Mouse (Mus musculus) hindbrain, embryonic 16.5 days (tissue): ENCODE measurements around the gene Smtnl1. TPM values are rescaled to one million over a fixed set of nuclear protein-coding genes. Genes with fewer than 3 reads are reported as not detected.

Source experiments
- ATAC-seq: fragments of 200-750 bp; cut with Nextera tagmentation; 2 replicates; pipeline ENCODE4 v1.8.0; 2017; ENCODE audit warnings: moderate TSS enrichment, moderate library complexity
- H3K27ac ChIP-seq: fragments of 300-500 bp; sonication (generic); 2 replicates; pipeline ENCODE4 v1.5.1; 2014; ENCODE audit warnings: low read depth, mild to moderate bottlenecking, control low read depth, low read length, moderate library complexity
- H3K27me3 ChIP-seq: fragments of 300-500 bp; sonication (generic); replicated peaks from 2 replicates; pipeline ENCODE4 v1.6.1; 2014; ENCODE audit warnings: low read length; ENCODE audit not compliant: control insufficient read depth, insufficient read depth
- H3K36me3 ChIP-seq: fragments of 300-500 bp; sonication (generic); 2 replicates; pipeline ENCODE4 v1.6.1; 2014; ENCODE audit warnings: mild to moderate bottlenecking, low read length, moderate library complexity, mixed read lengths; ENCODE audit not compliant: control insufficient read depth, insufficient read depth
- H3K4me1 ChIP-seq: fragments of 300-500 bp; sonication (generic); 2 replicates; pipeline ENCODE4 v1.6.1; 2014; ENCODE audit warnings: low read depth, low read length; ENCODE audit not compliant: control insufficient read depth, insufficient read depth
- H3K4me2 ChIP-seq: fragments of 300-500 bp; sonication (generic); 2 replicates; pipeline ENCODE4 v1.6.1; 2014; ENCODE audit warnings: mild to moderate bottlenecking, low read length, control low read depth, moderate library complexity
- H3K4me3 ChIP-seq: fragments of 300-500 bp; sonication (generic); 2 replicates; pipeline ENCODE4 v1.5.1; 2014; ENCODE audit warnings: mild to moderate bottlenecking, low read length, control low read depth, moderate library complexity
- H3K9ac ChIP-seq: fragments of 300-500 bp; sonication (generic); 2 replicates; pipeline ENCODE4 v1.6.1; 2014; ENCODE audit warnings: low read depth, mild to moderate bottlenecking, control low read depth, low read length, moderate library complexity
- H3K9me3 ChIP-seq: fragments of 300-500 bp; sonication (generic); 2 replicates; pipeline ENCODE4 v1.6.1; 2014; ENCODE audit warnings: mild to moderate bottlenecking, low read length, moderate library complexity; ENCODE audit not compliant: control insufficient read depth
- WGBS: fragments of 180-500 bp; shearing (Covaris S2); extraction: QIAGEN DNeasy Blood & Tissue Kit; methylation state at CpG from one replicate; pipeline ENCODE4 v1.1.7; 2014; 5-methylcytosine and 5-hydroxymethylcytosine counted together
- polyA plus RNA-seq: library from polyadenylated mRNA; unstranded; fragments of >200 nt; fragmentation: Nextera tagmentation; extraction: Ambion mirVana; gene quantifications from 2 replicates; pipeline ENCODE4 v1.2.1, GENCODE M21; 2015

Smtnl1 gene
- polyA plus RNA-seq, 1 experiment from 2014 or later, result not detected

DNA sequence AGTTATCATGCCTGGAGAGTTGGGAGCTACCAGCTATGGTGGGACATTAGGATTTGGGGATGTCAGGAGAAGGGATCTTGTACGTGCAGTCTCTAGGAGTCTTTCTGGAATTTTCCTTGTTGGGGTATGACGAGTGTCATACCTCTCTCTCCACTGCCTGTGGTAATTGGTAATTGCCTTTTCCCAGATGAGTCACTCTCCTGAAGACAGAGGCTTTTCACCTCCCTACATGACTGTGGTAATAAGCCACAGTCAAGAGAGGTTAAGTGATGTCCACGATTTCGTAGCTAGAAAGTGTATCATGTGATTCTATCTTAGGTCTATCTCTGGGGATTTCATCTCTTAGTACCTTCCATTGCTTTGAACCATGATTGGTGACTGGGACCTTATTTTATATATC, 50.0 kb downstream of the Smtnl1 start:
- no peak overlapping the region for H3K27ac ChIP-seq
- H3K4me1 ChIP-seq, result peaks cover 5% of the 10 kb centered on the region
- no peaks in the 10 kb centered on the region for H3K9me3 ChIP-seq
- ATAC-seq, result no peak
- H3K4me3 ChIP-seq, result no peak overlapping the region
- H3K27me3 ChIP-seq, result no peaks in the 10 kb centered on the region
- H3K36me3 ChIP-seq, result no peaks in the 10 kb centered on the region
- no peak overlapping the region for H3K4me2 ChIP-seq
- no peak overlapping the region for H3K9ac ChIP-seq
- WGBS, result 91% methylated on average over 4 of the region's 4 CpGs

DNA sequence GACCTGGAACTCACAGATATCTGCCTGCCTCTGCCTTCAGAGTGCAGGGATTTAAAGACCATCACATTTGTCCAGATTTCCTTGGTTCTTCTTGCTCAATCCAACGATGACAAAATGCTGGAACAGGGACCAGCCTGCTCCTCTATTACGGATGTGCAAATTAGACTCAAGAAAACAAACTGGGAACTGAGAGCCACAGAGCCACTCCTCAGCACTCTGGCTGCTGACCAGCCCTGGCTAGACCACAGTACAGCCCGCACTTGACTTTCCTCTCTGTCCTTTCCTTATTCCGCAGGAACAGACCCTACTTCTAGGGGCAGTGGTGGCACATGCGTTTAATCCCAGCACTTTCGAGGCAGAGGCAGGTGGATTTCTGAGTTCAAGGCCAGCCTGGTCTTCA, 52.0 kb downstream of the Smtnl1 start:
- Histone ChIP-seq H3K36me3 (no peaks in the 10 kb centered on the region), H3K4me3 (no peak overlapping the region), H3K9me3 (no peaks in the 10 kb centered on the region), H3K4me1 (peaks cover 5% of the 10 kb centered on the region), H3K9ac (no peak overlapping the region), H3K4me2 (no peak overlapping the region), H3K27ac (no peak overlapping the region), H3K27me3 (no peaks in the 10 kb centered on the region)
- 82% methylated on average over 6 of the region's 6 CpGs for WGBS
- ATAC-seq, result no peak

DNA sequence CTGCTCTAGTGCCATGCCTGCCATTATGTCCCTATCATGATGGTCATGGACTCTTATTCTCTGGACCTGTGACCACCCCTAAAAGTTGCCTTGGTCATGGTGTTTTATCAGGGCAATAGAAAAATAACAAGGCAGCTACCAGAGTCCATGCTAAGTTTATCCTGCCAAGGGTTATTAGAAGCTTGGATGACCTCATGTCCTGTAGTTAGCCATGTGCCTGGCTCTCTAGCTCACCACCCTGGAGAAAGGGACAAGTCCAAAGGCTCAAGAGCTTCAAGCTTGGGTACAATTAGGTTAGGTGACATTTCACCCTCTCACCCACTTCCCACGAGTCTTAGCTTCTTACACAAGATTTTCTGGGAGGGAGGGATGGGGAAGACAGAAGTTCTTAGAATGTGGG, 59.6 kb downstream of the Smtnl1 start:
- no peak overlapping the region for H3K4me2 ChIP-seq
- H3K9ac ChIP-seq, result no peak overlapping the region
- no peak for ATAC-seq
- no peaks in the 10 kb centered on the region for H3K36me3 ChIP-seq
- H3K4me1 ChIP-seq, result no peaks in the 10 kb centered on the region
- H3K27me3 ChIP-seq, result no peaks in the 10 kb centered on the region
- H3K27ac ChIP-seq, result no peak overlapping the region
- 47% methylated on average over 1 of the region's 1 CpGs for WGBS
- no peak overlapping the region for H3K4me3 ChIP-seq
- H3K9me3 ChIP-seq, result no peaks in the 10 kb centered on the region

DNA sequence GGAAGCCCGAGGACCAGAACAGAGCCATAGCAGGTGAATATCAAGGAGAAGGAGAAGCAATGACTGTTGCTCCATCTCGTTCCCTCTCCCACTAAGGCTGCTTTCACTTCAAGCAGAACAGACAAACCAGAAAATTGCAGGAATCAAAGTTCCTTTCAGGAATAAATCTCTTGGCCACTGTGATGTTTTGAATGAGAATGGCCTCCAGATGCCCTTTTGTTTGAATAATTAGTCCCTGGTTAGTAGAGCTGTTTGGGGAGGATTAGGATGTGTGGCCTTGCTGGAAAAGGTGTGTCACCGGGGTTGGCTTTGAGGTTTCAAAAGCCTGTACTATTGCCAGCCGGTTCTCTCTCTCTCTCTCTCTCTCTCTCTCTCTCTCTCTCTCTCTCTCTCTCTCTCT, 60.2 kb downstream of the Smtnl1 start:
- H3K27me3 ChIP-seq, result no peaks in the 10 kb centered on the region
- no peak overlapping the region for H3K9ac ChIP-seq
- no peak overlapping the region for H3K4me2 ChIP-seq
- H3K36me3 ChIP-seq, result no peaks in the 10 kb centered on the region
- H3K4me1 ChIP-seq, result no peaks in the 10 kb centered on the region
- H3K9me3 ChIP-seq, result no peaks in the 10 kb centered on the region
- ATAC-seq, result no peak
- WGBS, result 51% methylated on average over 4 of the region's 4 CpGs
- no peak overlapping the region for H3K27ac ChIP-seq
- H3K4me3 ChIP-seq, result no peak overlapping the region

DNA sequence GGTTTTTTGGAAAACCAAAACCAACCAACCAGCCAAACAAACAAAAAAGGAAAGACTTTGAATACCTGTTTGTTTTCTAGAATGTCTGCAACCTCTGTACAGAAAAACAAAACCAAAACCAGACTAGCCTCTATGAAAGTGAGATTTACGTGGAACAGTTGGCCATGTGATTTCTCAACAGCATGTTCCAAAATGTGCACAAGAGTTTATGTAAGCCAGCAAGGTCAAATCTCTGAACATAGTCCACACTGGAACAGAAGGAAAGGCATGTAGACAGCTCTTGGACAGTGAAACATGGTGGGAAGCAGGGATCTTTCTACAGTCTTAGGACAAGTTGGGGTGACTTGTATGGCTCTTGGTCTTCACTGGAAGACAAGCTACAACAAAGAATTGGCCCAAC, 60.6 kb downstream of the Smtnl1 start:
- no peaks in the 10 kb centered on the region for H3K27me3 ChIP-seq
- WGBS, result 94% methylated on average over 1 of the region's 1 CpGs

GRCm38 (mm10) chr2:84761309-84761708, 61.1 kb downstream of the Smtnl1 start:
- Histone ChIP-seq H3K9ac (no peak overlapping the region), H3K4me3 (no peak overlapping the region), H3K4me2 (no peak overlapping the region), H3K27ac (no peak overlapping the region), H3K27me3 (no peaks in the 10 kb centered on the region), H3K36me3 (no peaks in the 10 kb centered on the region), H3K4me1 (no peaks in the 10 kb centered on the region), H3K9me3 (no peaks in the 10 kb centered on the region)
- 85% methylated on average over 3 of the region's 3 CpGs for WGBS
- ATAC-seq, result no peak

More for the DNA sequence above, 60.6 kb downstream of the Smtnl1 start:
- ATAC-seq, result no peak
- no peak overlapping the region for H3K9ac ChIP-seq
- H3K36me3 ChIP-seq, result no peaks in the 10 kb centered on the region
- no peaks in the 10 kb centered on the region for H3K9me3 ChIP-seq
- H3K4me2 ChIP-seq, result no peak overlapping the region
- H3K27ac ChIP-seq, result no peak overlapping the region
- no peaks in the 10 kb centered on the region for H3K4me1 ChIP-seq
- H3K4me3 ChIP-seq, result no peak overlapping the region

Other genes starting within 250 kb of the Smtnl1 start
- gene Ctnnd1, start 171.9 kb downstream of the Smtnl1 start, polyA plus RNA-seq, result 24.4 and 31.8 TPM in 2 replicates
- 0.26 and 0.44 TPM in 2 replicates for gene Btbd18, start 163.6 kb downstream of the Smtnl1 start, polyA plus RNA-seq
- 184 and 198 TPM in 2 replicates for gene Selenoh, start 151.9 kb downstream of the Smtnl1 start, polyA plus RNA-seq
- gene Gm28635, start 144.6 kb downstream of the Smtnl1 start, polyA plus RNA-seq, result not detected in 2 replicates
- 50.7 and 51.3 TPM in 2 replicates for gene Med19, start 144.2 kb downstream of the Smtnl1 start, polyA plus RNA-seq
- gene Tmx2, start 143.5 kb downstream of the Smtnl1 start, polyA plus RNA-seq, result 342 and 364 TPM in 2 replicates
- 15.2 and 18.2 TPM in 2 replicates for gene Zdhhc5, start 107.5 kb downstream of the Smtnl1 start, polyA plus RNA-seq
- 18.7 and 20.5 TPM in 2 replicates for gene Clp1, start 95.3 kb downstream of the Smtnl1 start, polyA plus RNA-seq
- 16.9 and 19.9 TPM in 2 replicates for gene Ypel4, start 88.6 kb downstream of the Smtnl1 start, polyA plus RNA-seq
- 4.9 and 6.7 TPM in 2 replicates for gene Gm19426, start 79.0 kb downstream of the Smtnl1 start, polyA plus RNA-seq
- gene Serping1, start 47.2 kb downstream of the Smtnl1 start, polyA plus RNA-seq, result 40.8 and 42.3 TPM in 2 replicates
- 26.1 and 27.8 TPM in 2 replicates for gene Ube2l6, start 23.8 kb downstream of the Smtnl1 start, polyA plus RNA-seq
- 76.5 and 83.2 TPM in 2 replicates for gene Timm10, start 4.3 kb upstream of the Smtnl1 start, polyA plus RNA-seq
- 1.5 and 1.6 TPM in 2 replicates for gene Slc43a1, start 16.2 kb upstream of the Smtnl1 start, polyA plus RNA-seq
- gene Rtn4rl2, start 64.1 kb upstream of the Smtnl1 start, polyA plus RNA-seq, result 3.0 and 4.5 TPM in 2 replicates
- 5.4 and 5.7 TPM in 2 replicates for gene Slc43a3, start 113.9 kb upstream of the Smtnl1 start, polyA plus RNA-seq
- 0.45 TPM in 1 of 2 replicates, not detected in the other for gene Prg2, start 157.8 kb upstream of the Smtnl1 start, polyA plus RNA-seq
- not detected in 2 replicates for gene Prg3, start 165.6 kb upstream of the Smtnl1 start, polyA plus RNA-seq
- gene Ssrp1, start 214.6 kb upstream of the Smtnl1 start, polyA plus RNA-seq, result 156 and 166 TPM in 2 replicates
- gene P2rx3, start 214.8 kb upstream of the Smtnl1 start, polyA plus RNA-seq, result 8.0 and 11.2 TPM in 2 replicates
- gene Tnks1bp1, start 225.4 kb upstream of the Smtnl1 start, polyA plus RNA-seq, result 19.6 and 29.8 TPM in 2 replicates